Mouse (Mus musculus) E14TG2a.4 (cell line): ENCODE data around the gene Bax.

ENCODE experiments used
- CTCF ChIP-seq: conservative IDR thresholded peaks from 2 replicates; pipeline ENCODE4 v1.5.1; 2014; ENCODE audit warnings: low read length
- NANOG ChIP-seq: IDR thresholded peaks from 2 replicates; pipeline ENCODE4 v1.6.1; 2014; ENCODE audit warnings: borderline replicate concordance, low read length, mixed read lengths

DNA sequence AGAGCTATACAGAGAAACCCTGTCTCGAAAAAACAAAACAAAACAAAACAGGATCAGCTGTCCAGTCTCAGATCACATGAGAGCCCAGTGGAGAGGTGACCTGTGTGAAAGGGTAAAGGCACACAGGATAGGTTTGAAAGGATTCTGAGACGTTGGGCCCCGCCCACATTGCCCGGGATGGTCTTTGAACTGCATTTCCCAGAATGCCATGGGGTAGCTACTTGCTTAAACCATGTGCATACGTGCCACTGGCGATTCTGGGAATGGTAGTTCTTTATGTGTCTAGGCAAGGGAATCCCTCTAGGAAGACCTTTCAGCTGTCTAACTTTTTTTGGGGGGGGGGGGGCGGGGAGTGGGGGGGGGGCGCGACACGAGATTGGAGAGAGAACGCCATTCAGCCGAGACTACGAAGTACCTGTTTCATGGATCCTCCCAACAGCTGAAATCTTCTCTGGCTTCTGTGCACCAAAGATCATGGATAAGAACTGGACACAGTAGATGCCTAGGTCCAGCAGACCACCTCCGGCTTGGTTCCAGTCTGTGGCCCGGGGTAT, 14.8 kb upstream of the Bax start, which contains the start of gene Tulp2:
- TF ChIP-seq CTCF (no peak), NANOG (no peak)
